Mouse (Mus musculus): ENCODE measurements around the gene Eif4b.

DNA sequence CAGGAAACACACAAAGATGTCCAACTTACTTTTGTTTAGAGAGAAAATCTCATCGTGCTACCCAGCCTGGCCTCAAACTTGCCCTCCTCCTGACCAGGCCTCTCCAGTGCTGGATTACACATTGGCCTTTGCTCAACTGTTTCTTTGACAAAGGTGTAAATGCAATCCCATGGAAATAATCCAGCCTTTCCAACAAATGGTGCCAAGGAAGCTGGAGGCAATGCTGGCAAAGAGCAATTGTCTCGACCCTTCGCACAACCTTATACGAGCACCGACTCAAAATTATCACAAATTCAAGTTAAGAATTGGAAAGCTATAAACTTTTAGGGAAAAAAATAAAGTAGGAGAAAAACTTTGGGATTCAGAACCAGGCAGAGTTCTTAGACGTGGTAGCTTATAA is 25.6 kb upstream of the Eif4b start:
- no peak for TF ChIP-seq CTCF (IDR thresholded peaks at IDR 0.05; ENCODE audit: borderline replicate concordance, control insufficient read depth, extremely low read depth, insufficient read depth, low read length, poor library complexity)
- TF ChIP-seq POLR2A (IDR thresholded peaks at IDR 0.05; ENCODE audit: control insufficient read depth, extremely low read depth, insufficient read depth, low read length, poor library complexity): no peak

All from thymus, adult 2 months (tissue).